Mouse (Mus musculus): ENCODE results near the gene Matn3. TPM values are rescaled to one million over a fixed set of nuclear protein-coding genes. Genes with fewer than 3 reads are reported as not detected.

The Matn3 gene
- 0.09 and 0.31 TPM in 2 replicates for polyA plus RNA-seq (2012; rRNA removed)

GRCm38 (mm10) chr12:8947714-8948464, at the start of gene Matn3:
TSS of gene Matn3 (plus strand) at chr12:8947929.

GRCm38 (mm10) chr12:8921394-8922368, 26.0 kb upstream of the Matn3 start, which contains the start of gene Laptm4a:
TSS of gene Laptm4a (plus strand) at chr12:8921664.

GRCm38 (mm10) chr12:8973820-8974465, 26.2 kb downstream of the Matn3 start, which contains the start of gene Wdr35:
TSS of gene Wdr35 (plus strand) at chr12:8973892.

Other genes with a start within 250 kb of the Matn3 start
- 20.0 and 22.9 TPM in 2 replicates for gene Sdc1, start 176.6 kb upstream of the Matn3 start, polyA plus RNA-seq (2012; rRNA removed)
- 271 and 287 TPM in 2 replicates for gene Laptm4a, start 26.3 kb upstream of the Matn3 start, polyA plus RNA-seq (2012; rRNA removed)
- gene Wdr35, start 26.0 kb downstream of the Matn3 start, polyA plus RNA-seq (2012; rRNA removed): 19.5 and 20.8 TPM in 2 replicates
- 4.6 and 4.7 TPM in 2 replicates for gene Ttc32, start 82.1 kb downstream of the Matn3 start, polyA plus RNA-seq (2012; rRNA removed)

All from central nervous system, embryonic 18 days (tissue).